Mouse (Mus musculus): ENCODE measurements around the gene Ptpn23.

- no peak for TF ChIP-seq CTCF (IDR thresholded peaks at IDR 0.05; ENCODE audit: low read depth, low read length)
- no peak for TF ChIP-seq POLR2A (IDR thresholded peaks at IDR 0.05; ENCODE audit: insufficient read depth, low read length)
These were observed 45.7 kb downstream of the Ptpn23 start for GRCm38 (mm10) chr9:110362337-110362736.
